Mouse (Mus musculus) forebrain, embryonic 12.5 days (tissue): ENCODE data around the gene Il27ra. TPM values are rescaled to one million over a fixed set of nuclear protein-coding genes. Genes with fewer than 3 reads are reported as not detected.
"Not testable (repeated sequence)": the region's sequence is repeated elsewhere in the genome, so short reads cannot be mapped to it uniquely, and the experiment has no call there.

Source experiments
- ATAC-seq: fragments of 200-750 bp; cut with Nextera tagmentation; 2 replicates; pipeline ENCODE4 v1.8.0; 2017; ENCODE audit warnings: moderate TSS enrichment; ENCODE audit not compliant: low FRiP score
- H3K27ac ChIP-seq: fragments of 300-500 bp; sonication (generic); 2 replicates; pipeline ENCODE4 v1.5.1; 2016; ENCODE audit warnings: mild to moderate bottlenecking
- H3K27me3 ChIP-seq: fragments of 300-500 bp; sonication (generic); 2 replicates; pipeline ENCODE4 v1.6.1; 2016; ENCODE audit warnings: mild to moderate bottlenecking
- H3K36me3 ChIP-seq: fragments of 300-500 bp; sonication (generic); replicated peaks from 2 replicates; pipeline ENCODE4 v1.6.1; 2016; ENCODE audit warnings: mild to moderate bottlenecking
- H3K4me1 ChIP-seq: fragments of 300-500 bp; sonication (generic); 2 replicates; pipeline ENCODE4 v1.6.1; 2016
- H3K4me2 ChIP-seq: fragments of 300-500 bp; sonication (generic); 2 replicates; pipeline ENCODE4 v1.6.1; 2016; ENCODE audit warnings: mild to moderate bottlenecking, moderate library complexity
- H3K4me3 ChIP-seq: fragments of 300-500 bp; sonication (generic); replicated peaks from 2 replicates; pipeline ENCODE4 v1.5.1; 2016; ENCODE audit warnings: mild to moderate bottlenecking
- H3K9ac ChIP-seq: fragments of 300-500 bp; sonication (generic); 2 replicates; pipeline ENCODE4 v1.6.1; 2016; ENCODE audit warnings: mild to moderate bottlenecking
- H3K9me3 ChIP-seq: fragments of 300-500 bp; sonication (generic); 2 replicates; pipeline ENCODE4 v1.6.1; 2016
- WGBS: fragments of 180-500 bp; shearing (Covaris S2); methylation state at CpG from one replicate; pipeline ENCODE4 v1.1.7; 2016; 5-methylcytosine and 5-hydroxymethylcytosine counted together
- polyA plus RNA-seq: library from polyadenylated mRNA; unstranded; fragments of >200 nt; fragmentation: Nextera tagmentation; extraction: Ambion mirVana; gene quantifications from 2 replicates; pipeline ENCODE4 v1.2.1, GENCODE M21; 2016

Il27ra gene
- polyA plus RNA-seq, 1 experiment from 2014 or later = 0.24 TPM

DNA sequence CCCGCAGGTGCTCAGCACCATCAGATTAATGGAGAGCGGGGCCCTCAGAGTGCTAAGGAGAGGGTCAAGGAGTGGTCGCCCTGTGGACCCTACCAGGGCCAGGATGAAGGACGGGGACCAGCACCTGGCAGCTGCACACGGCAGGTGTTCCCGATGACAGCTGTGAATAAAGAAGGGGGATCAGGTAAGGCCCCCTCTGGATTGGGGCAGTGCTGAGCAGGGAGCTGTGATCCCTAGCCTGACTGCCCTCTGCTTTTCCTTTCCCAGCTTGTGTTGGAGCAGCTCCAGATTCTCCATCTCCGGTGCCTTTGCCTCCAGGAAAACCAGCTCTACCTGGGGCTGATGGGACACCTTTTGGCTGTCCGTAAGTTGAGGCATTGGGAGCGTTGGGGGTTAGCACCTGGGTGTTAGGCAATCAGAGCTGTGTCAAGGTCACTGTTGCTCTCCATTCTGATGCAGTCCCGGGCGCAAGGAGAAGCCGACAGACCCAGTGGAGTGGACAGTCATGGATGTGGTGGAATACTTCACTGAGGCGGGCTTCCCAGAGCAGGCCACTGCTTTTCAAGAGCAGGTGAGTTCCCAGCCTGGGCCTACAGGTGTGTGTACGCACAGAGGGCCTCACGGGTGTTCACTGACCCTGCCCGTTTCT is 43.2 kb downstream of the Il27ra start:
- WGBS = 66% methylated on average over 16 of the region's 16 CpGs
- Histone ChIP-seq H3K4me3 (peak overlapping the region; percentile 88), H3K9me3 (no peaks in the 10 kb centered on the region), H3K36me3 (peaks cover 31% of the 10 kb centered on the region), H3K9ac (peak overlapping the region; percentile 87), H3K27me3 (peaks cover 43% of the 10 kb centered on the region), H3K27ac (no peak overlapping the region), H3K4me1 (peaks cover 40% of the 10 kb centered on the region), H3K4me2 (peak overlapping the region; percentile 82)
- no peak for ATAC-seq

DNA sequence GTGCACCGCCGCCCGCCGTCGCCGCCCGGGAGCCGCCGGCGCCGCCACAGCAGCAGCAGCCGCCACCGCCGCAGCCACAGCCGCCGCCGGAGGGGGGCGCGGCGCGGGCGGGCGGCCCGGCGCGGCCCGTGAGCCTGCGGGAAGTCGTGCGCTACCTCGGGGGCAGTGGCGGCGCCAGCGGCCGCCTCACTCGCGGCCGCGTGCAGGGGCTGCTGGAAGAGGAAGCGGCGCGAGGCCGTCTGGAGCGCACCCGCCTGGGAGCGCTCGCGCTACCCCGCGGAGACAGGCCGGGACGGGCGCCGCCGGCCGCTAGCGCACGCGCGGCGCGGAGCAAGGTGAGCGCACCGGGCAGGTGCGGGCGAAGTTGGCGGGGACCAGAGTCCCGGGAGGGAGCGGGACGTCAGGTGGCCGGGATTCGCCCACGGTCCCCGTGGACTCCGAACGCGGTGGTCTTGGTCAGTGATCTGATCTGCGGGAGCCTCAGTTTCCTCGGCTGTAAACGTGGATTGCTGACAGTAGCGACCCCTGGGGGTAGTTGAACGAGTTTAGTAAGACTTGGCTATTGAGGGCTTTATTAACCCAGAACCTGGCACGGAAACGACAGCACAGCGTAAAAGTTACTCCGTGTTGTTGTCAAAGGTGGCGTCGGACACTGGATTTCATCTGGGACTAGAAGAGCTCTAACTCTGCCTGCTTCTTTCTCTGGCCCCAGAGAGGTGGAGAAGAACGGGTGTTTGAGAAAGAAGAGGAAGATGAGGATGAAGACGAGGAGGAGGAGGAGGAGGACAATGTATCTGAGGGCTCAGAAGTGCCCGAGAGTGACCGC is 43.9 kb downstream of the Il27ra start:
- H3K9me3 ChIP-seq = no peaks in the 10 kb centered on the region
- peaks cover 43% of the 10 kb centered on the region for H3K27me3 ChIP-seq
- peak overlapping the region; percentile 87 for H3K9ac ChIP-seq
- WGBS = under 1% methylated on average over 86 of the region's 92 CpGs
- H3K4me2 ChIP-seq = peak overlapping the region; percentile 82
- peak overlapping the region; percentile 88 for H3K27ac ChIP-seq
- H3K4me3 ChIP-seq = peak overlapping the region; percentile 88
- peak; percentile 21; the same call in 1 of the 2 replicates for ATAC-seq
- peaks cover 36% of the 10 kb centered on the region for H3K4me1 ChIP-seq
- peaks cover 34% of the 10 kb centered on the region for H3K36me3 ChIP-seq

DNA sequence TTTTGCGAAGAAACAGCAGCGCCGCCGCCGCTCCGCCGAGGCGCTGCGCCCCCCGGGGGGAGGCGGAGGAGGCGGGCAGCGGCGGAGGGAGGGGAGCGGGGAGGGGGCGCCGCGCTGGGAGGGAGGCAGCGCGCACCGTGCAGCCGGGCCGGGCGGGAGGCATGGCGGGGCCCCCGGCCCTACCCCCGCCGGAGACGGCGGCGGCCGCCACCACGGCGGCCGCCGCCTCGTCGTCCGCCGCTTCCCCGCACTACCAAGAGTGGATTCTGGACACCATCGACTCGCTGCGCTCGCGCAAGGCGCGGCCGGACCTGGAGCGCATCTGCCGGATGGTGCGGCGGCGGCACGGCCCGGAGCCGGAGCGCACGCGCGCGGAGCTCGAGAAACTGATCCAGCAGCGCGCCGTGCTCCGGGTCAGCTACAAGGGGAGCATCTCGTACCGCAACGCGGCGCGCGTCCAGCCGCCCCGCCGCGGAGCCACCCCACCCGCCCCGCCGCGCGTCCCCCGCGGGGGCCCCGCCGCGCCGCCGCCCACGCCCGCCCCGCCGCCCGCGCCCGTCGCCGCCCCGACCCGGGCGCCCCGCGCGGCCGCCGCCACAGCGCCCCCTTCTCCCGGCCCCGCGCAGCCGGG is 44.8 kb downstream of the Il27ra start, which contains the start of gene Samd1:
TSS of gene Samd1 (plus strand) at position 162 of the 631 bp plus-strand sequence.
- Histone ChIP-seq H3K27ac (peak within 1 kb of the TSS; percentile 98), H3K4me2 (peak within 1 kb of the TSS; percentile 82), H3K4me3 (peak within 1 kb of the TSS; percentile 88), H3K36me3 (peaks cover 37% of the 10 kb centered on the region), H3K4me1 (peaks cover 36% of the 10 kb centered on the region), H3K9me3 (no peaks in the 10 kb centered on the region), H3K27me3 (peaks cover 35% of the 10 kb centered on the region), H3K9ac (peak within 1 kb of the TSS; percentile 89)
- WGBS = under 1% methylated on average over 58 of the region's 112 CpGs
- ATAC-seq = peak; percentile 22; the same call in 1 of the 2 replicates

DNA sequence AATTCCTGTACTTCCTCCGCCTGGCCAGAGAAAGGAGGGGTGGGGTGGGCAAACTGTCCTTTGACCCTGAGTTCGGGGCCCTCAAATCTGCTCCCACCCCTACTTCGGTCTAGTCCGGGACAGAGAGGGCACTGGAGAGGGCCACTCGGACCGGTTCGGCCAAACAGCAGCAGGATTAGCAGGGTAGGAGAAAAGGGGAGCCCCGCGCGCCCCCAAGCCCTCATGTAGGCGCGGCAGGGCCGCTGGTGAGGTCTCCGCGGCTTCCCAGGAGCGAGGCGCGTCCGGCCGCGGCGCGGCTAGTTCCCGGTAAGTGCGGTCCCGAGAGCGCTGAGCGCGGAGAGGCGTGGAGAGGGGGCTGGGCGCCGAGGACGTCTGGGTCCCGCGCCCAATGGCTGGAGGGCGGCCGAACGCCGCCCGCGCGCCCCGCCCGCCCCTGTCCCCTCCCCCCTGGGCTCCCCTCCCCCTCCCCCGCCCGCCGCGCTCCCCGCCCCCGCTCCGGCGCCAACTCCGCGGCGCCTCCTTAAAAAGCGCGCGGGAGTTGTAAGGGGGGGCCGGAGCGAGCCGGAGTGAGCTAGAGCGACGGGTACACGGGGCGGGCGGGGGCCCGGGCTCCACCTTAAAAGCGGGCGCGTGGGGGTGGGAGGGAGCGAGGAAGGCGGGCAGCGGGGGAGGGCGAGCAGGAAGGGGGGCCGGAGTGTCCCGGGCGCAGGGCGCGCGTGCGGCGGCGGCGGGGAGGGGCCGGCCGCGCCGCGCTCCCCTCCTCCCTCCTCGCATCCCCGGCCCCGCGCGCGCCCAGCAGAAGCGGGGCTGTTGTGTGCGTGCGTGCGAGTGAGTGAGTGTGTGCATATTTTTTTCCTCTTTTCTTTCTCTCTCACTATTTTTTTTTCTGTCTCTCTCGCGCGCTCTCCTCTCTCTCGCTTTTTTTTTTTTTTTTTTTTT is 45.6 kb downstream of the Il27ra start:
- H3K27ac ChIP-seq = peak overlapping the region; percentile 98
- no peaks in the 10 kb centered on the region for H3K9me3 ChIP-seq
- H3K27me3 ChIP-seq = peaks cover 28% of the 10 kb centered on the region
- H3K4me2 ChIP-seq = peak overlapping the region; percentile 80
- H3K36me3 ChIP-seq = peaks cover 38% of the 10 kb centered on the region
- H3K4me1 ChIP-seq = peaks cover 36% of the 10 kb centered on the region
- ATAC-seq = peak; percentile 80
- H3K9ac ChIP-seq = peak overlapping the region; percentile 89
- H3K4me3 ChIP-seq = peak overlapping the region; percentile 88
- under 1% methylated on average over 56 of the region's 103 CpGs for WGBS

DNA sequence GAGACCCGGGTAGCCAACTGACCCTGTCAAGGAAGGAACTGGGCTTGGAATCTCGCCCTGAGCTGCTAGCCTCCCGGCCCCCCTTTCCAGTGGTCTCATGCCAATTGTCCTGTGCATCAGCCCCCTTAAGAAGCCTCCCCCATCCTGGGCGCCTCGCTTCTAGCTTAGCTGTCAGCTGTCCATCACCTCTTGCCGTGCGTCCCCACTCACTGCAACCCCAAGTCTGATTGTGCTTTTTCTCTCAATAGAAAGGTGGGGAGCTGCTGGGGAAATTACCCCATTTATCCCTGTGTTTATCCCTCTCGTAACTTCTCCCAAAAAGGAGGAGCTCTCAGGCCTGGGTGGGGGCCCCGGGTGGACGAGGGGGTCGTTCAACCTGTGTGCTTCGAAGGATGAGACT is 46.4 kb downstream of the Il27ra start:
- H3K4me2 ChIP-seq = peak overlapping the region; percentile 80
- no peaks in the 10 kb centered on the region for H3K9me3 ChIP-seq
- peak overlapping the region; percentile 88 for H3K4me3 ChIP-seq
- peaks cover 28% of the 10 kb centered on the region for H3K4me1 ChIP-seq
- H3K36me3 ChIP-seq = peaks cover 42% of the 10 kb centered on the region
- 10% methylated on average over 12 of the region's 12 CpGs for WGBS
- H3K9ac ChIP-seq = peak overlapping the region; percentile 89; the same call in 1 of the 2 replicates
- H3K27ac ChIP-seq = peak overlapping the region; percentile 98; the same call in 1 of the 2 replicates
- peaks cover 19% of the 10 kb centered on the region for H3K27me3 ChIP-seq
- peak; percentile 17; the same call in 1 of the 2 replicates for ATAC-seq

DNA sequence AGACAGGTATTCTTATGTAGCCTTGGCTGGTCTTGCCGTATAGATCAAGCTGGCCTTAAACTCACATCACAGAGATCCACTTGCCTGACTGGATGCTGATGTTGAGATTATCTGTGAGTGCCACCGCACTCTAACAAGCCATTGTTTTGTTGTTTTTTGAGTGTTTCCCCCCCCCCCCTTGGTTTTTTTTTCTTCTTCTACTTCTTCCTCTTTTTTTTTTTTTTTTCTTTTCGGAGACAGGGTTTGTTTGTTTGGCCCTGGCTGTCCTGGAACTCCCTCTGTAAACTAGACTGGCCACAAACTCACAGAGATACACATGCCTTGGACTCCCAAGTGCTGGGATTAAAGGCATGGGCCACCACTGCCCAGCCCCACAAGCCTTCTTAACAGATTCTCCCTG is 48.4 kb downstream of the Il27ra start:
- no peak overlapping the region for H3K4me2 ChIP-seq
- no peak overlapping the region for H3K4me3 ChIP-seq
- H3K9ac ChIP-seq = no peak overlapping the region
- H3K27me3 ChIP-seq = no peaks in the 10 kb centered on the region
- H3K9me3 ChIP-seq = no peaks in the 10 kb centered on the region
- no peak overlapping the region for H3K27ac ChIP-seq
- ATAC-seq = no peak
- peaks cover 47% of the 10 kb centered on the region for H3K36me3 ChIP-seq
- peaks cover 18% of the 10 kb centered on the region for H3K4me1 ChIP-seq
- WGBS = 94% methylated on average over 3 of the region's 3 CpGs

DNA sequence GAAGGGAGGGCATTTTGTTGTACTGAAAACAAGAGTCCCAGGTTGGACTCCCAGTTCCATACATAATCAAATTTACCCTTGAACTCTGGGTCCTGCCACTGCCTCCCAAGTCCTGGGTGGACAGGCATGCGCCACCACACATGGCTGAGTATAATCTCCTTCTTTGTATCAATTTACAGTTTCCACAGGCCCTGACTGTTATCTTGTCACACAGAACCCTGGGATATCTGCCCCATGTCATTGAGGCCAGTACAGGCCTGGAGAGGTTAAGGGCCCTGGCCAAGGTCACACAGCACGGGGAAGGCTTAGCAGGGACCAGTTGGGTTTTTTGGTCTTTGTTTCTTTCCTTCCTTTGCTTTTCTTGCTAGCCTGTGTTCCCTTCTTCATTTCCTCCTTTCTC is 49.9 kb downstream of the Il27ra start:
- no peak for ATAC-seq
- Histone ChIP-seq H3K4me1 (peaks cover 10% of the 10 kb centered on the region), H3K27me3 (no peaks in the 10 kb centered on the region), H3K27ac (no peak overlapping the region), H3K9ac (no peak overlapping the region), H3K9me3 (no peaks in the 10 kb centered on the region), H3K4me2 (no peak overlapping the region), H3K4me3 (no peak overlapping the region), H3K36me3 (peaks cover 62% of the 10 kb centered on the region)
- 89% methylated on average over 2 of the region's 2 CpGs for WGBS

DNA sequence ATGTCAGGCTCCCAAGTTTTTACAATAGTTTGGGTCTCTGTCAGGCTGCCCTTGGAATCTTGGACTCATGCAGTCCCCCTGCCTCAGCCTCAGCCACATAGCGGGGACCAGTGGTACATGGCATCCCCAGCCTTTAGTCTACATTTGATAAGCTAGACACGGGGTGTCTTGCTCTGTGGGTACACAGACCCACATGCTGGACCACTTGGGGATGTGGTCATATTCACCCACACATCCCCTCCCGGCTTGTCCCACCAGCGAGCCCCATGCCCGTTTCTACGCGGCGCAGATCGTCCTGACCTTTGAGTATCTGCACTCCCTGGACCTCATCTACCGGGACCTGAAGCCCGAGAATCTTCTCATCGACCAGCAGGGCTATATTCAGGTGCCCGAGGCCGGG is 52.2 kb downstream of the Il27ra start:
- no peak overlapping the region for H3K9ac ChIP-seq
- ATAC-seq = no peak
- H3K4me3 ChIP-seq = no peak overlapping the region
- 95% methylated on average over 14 of the region's 14 CpGs for whole genome bisulfite sequencing
- H3K4me1 ChIP-seq = no peaks in the 10 kb centered on the region
- H3K4me2 ChIP-seq = no peak overlapping the region
- H3K9me3 ChIP-seq = no peaks in the 10 kb centered on the region
- peaks cover 82% of the 10 kb centered on the region for H3K36me3 ChIP-seq
- no peaks in the 10 kb centered on the region for H3K27me3 ChIP-seq
- no peak overlapping the region for H3K27ac ChIP-seq

DNA sequence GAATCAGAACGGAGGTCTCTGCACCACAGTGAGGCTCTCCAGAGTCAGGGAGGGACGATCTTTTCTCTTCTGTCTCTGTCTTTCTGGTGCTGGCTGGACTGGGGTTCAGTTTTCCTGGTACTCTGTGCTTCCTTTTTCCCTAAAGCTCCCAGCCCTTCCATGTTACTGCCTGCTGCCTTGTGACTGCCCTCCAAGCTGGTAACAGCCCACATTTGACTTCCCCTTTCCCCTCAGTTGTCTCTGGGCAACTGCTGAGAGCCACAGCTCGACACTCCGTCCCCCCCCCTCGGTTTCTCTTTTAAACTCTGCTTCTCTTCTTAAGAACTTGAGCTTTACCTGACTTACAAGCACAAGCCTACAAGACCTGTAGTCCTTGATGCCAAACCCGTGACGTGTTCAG is 53.1 kb downstream of the Il27ra start:
- H3K9ac ChIP-seq = no peak overlapping the region
- no peaks in the 10 kb centered on the region for H3K27me3 ChIP-seq
- ATAC-seq = no peak
- H3K4me2 ChIP-seq = no peak overlapping the region
- no peak overlapping the region for H3K4me3 ChIP-seq
- H3K36me3 ChIP-seq = peaks cover 85% of the 10 kb centered on the region
- H3K27ac ChIP-seq = no peak overlapping the region
- no peaks in the 10 kb centered on the region for H3K4me1 ChIP-seq
- no peaks in the 10 kb centered on the region for H3K9me3 ChIP-seq
- WGBS = 92% methylated on average over 7 of the region's 7 CpGs

DNA sequence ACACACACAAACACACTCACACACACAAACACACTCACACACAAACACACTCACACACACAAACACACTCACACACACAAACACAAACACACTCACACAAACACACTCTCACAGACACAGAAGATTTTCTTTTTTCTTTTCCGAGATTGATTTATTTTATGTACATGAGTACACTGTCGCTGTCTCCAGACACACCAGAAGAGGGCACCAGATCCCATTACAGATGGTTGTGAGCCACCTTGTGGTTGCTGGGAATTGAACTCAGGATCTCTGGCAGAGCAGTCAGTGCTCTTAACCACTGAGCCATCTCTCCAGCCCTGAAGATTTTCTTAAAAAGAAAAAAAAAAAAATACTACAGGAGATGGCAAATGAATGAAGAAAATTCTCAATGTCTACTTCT is 59.2 kb downstream of the Il27ra start:
- H3K4me3 ChIP-seq, ATAC-seq, H3K9me3 ChIP-seq, H3K9ac ChIP-seq, H3K4me1 ChIP-seq, H3K27me3 ChIP-seq, H3K4me2 ChIP-seq, H3K27ac ChIP-seq: not testable (repeated sequence)
- H3K36me3 ChIP-seq = peaks cover 76% of the 10 kb centered on the region
- WGBS = 97% methylated on average over 2 of the region's 2 CpGs

DNA sequence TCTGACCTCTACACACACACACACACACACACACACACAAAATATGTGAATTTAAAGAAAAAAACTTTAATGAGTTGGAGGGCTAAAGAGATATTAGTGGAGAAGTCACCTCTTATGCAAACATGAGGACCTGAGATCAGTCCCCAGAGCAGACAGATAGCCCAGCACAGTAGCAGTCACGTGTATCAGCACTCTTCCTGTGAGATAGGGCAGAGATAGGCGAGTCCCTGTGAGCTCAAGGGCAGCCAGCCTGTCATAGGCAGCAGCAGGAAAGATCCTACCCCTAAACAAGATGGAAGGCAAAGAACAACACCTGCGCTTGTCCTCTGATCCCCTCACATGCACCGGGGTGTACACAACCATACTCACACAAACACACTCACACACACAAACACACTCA is 59.9 kb downstream of the Il27ra start:
- Histone ChIP-seq H3K27ac (no peak overlapping the region), H3K4me3 (no peak overlapping the region), H3K27me3 (no peaks in the 10 kb centered on the region), H3K36me3 (peaks cover 69% of the 10 kb centered on the region), H3K4me2 (no peak overlapping the region), H3K9me3 (no peaks in the 10 kb centered on the region), H3K4me1 (peaks cover 11% of the 10 kb centered on the region), H3K9ac (no peak overlapping the region)
- ATAC-seq = no peak
- 89% methylated on average over 4 of the region's 4 CpGs for WGBS
